In the genomic region with DNA sequence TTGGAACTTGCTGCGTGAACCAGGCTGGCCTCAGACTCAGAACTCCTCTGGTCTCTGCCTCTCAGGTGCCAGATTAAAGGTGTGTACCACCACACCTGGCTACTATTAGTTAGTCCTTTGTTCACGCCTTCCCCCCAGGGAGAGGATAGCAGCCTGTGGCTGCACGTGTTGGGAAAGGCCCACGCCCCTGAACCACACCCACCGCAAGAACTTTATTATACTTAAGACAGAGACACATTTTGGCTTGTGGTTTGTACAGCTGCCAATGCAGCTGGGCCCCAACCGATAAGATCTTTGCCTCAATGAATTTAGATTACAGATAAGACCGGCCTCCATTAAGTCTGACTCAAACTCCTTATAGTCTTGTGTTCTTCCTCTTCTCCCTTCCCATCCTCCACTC, we compare ENCODE assay signal across 14 mouse cellular contexts. TPM values are rescaled to one million over a fixed set of nuclear protein-coding genes. Genes with fewer than 3 reads are reported as not detected.
DNase-seq lines count a peak whose midpoint lies in the region; ATAC-seq and TF ChIP-seq lines count a peak whose summit lies in the region.
"Had no signal": no experiment of that assay in that cellular context is flagged by ENCODE, and none has a peak within 500 bp of the region (broad histone marks: within the 10 kb centered on the region; RNA-seq: fewer than 3 reads in every experiment).

No protein-coding gene starts in this region.

- no peak overlapping the region for H3K4me2 ChIP-seq in embryonic facial prominence, embryonic 14.5 days (ENCODE audit: low read depth, low read length)
- H3K4me2 ChIP-seq in myocyte (ENCODE audit: low read depth): no peak overlapping the region
- H3K4me2 ChIP-seq in lung, postnatal 0 days (replicated peaks; ENCODE audit: low read depth, low read length): no peak overlapping the region
- H3K4me2 ChIP-seq in midbrain, embryonic 14.5 days (ENCODE audit: low read length): no peak overlapping the region
- H3K4me2 ChIP-seq: lung, embryonic 15.5 days had no signal

- DNase-seq in spleen, postnatal 36 days (ENCODE audit: low spot score in 2 of 2): peak; percentile 13 to 37
- DNase-seq in spleen, postnatal 10 days (ENCODE audit: low spot score in 2 of 2): no peak
- DNase-seq in embryonic facial prominence, embryonic 14.5 days (ENCODE audit: low spot score): peak; percentile 77
- peak; percentile 51 to 58 for DNase-seq in thymus, postnatal 36 days
- no peak for DNase-seq in gastrocnemius, adult 8-10 months (ENCODE audit: low spot score in 2 of 2)
- DNase-seq in lung, postnatal 0 days (ENCODE audit: low spot score): no peak
- DNase-seq in midbrain, embryonic 14.5 days: no peak
- DNase-seq: cerebellum, postnatal 14 days; gastrocnemius, postnatal 14 days; heart, postnatal 14 days; kidney, adult 18-20 months had no signal

- H3K27ac ChIP-seq in embryonic facial prominence, embryonic 14.5 days (replicated peaks; ENCODE audit: low read depth, low read length): no peak overlapping the region
- no peak overlapping the region for H3K27ac ChIP-seq in lung, postnatal 0 days (ENCODE audit: low read length)
- H3K27ac ChIP-seq in midbrain, embryonic 14.5 days (replicated peaks; ENCODE audit: low read depth, low read length): no peak overlapping the region
- H3K27ac ChIP-seq: lung, embryonic 15.5 days had no signal

- no peaks in the 10 kb centered on the region for H3K27me3 ChIP-seq in embryonic facial prominence, embryonic 14.5 days (replicated peaks; ENCODE audit: control insufficient read depth, insufficient read depth, low read length)
- H3K27me3 ChIP-seq in myocyte (ENCODE audit: control insufficient read depth, insufficient read depth, insufficient read length): no peaks in the 10 kb centered on the region
- no peaks in the 10 kb centered on the region for H3K27me3 ChIP-seq in lung, postnatal 0 days (replicated peaks; ENCODE audit: insufficient read depth, low read length)
- H3K27me3 ChIP-seq in midbrain, embryonic 14.5 days (ENCODE audit: control insufficient read depth, insufficient read depth, low read length): no peaks in the 10 kb centered on the region
- H3K27me3 ChIP-seq: lung, embryonic 15.5 days had no signal

- H3K9me3 ChIP-seq in embryonic facial prominence, embryonic 14.5 days (ENCODE audit: control insufficient read depth, low read length): peaks cover 5% of the 10 kb centered on the region; the same call in 1 of the 2 replicates
- H3K9me3 ChIP-seq in lung, postnatal 0 days (ENCODE audit: low read length): no peaks in the 10 kb centered on the region
- H3K9me3 ChIP-seq in midbrain, embryonic 14.5 days (ENCODE audit: control insufficient read depth, low read length): no peaks in the 10 kb centered on the region
- H3K9me3 ChIP-seq: lung, embryonic 15.5 days had no signal

- H3ac ChIP-seq in myocyte (ENCODE audit: control insufficient read depth, insufficient read length): no peak overlapping the region

- ATAC-seq in embryonic facial prominence, embryonic 14.5 days (ENCODE audit: low read depth): peak; percentile 67; the same call in 1 of the 2 replicates
- no peak for ATAC-seq in lung, postnatal 0 days
- ATAC-seq in midbrain, embryonic 14.5 days (ENCODE audit: low FRiP score, low TSS enrichment): no peak
- ATAC-seq: midbrain, embryonic 16.5 days had no signal

- WGBS in embryonic facial prominence, embryonic 14.5 days: 54% methylated on average over 7 of the region's 7 CpGs
- WGBS in lung, postnatal 0 days: 54% methylated on average over 7 of the region's 7 CpGs
- 86% methylated on average over 7 of the region's 7 CpGs for WGBS in midbrain, embryonic 14.5 days

- H3K9ac ChIP-seq in embryonic facial prominence, embryonic 14.5 days (ENCODE audit: low read depth, low read length): no peak overlapping the region
- no peak overlapping the region for H3K9ac ChIP-seq in lung, postnatal 0 days (replicated peaks; ENCODE audit: low read depth)
- H3K9ac ChIP-seq in midbrain, embryonic 14.5 days (replicated peaks; ENCODE audit: low read length): no peak overlapping the region
- H3K9ac ChIP-seq: lung, embryonic 15.5 days had no signal

- TF ChIP-seq POLR2A in myocyte (IDR thresholded peaks at IDR 0.05; ENCODE audit: insufficient read length, low read depth): no peak

- no peaks in the 10 kb centered on the region for H3K79me2 ChIP-seq in myocyte (ENCODE audit: control insufficient read depth, insufficient read depth)

- TF ChIP-seq EP300 in lung, postnatal 0 days (IDR thresholded peaks at IDR 0.05): no peak

- no peak overlapping the region for H3K4me3 ChIP-seq in embryonic facial prominence, embryonic 14.5 days (ENCODE audit: low read depth, low read length)
- H3K4me3 ChIP-seq in myocyte: no peak overlapping the region
- no peak overlapping the region for H3K4me3 ChIP-seq in lung, postnatal 0 days (ENCODE audit: low read depth, low read length)
- no peak overlapping the region for H3K4me3 ChIP-seq in midbrain, embryonic 14.5 days (replicated peaks; ENCODE audit: low read depth, low read length)
- H3K4me3 ChIP-seq: lung, embryonic 15.5 days had no signal

- H3K4me1 ChIP-seq in embryonic facial prominence, embryonic 14.5 days (ENCODE audit: control insufficient read depth, insufficient read depth, low read length): peaks cover 2% of the 10 kb centered on the region; the same call in 1 of the 2 replicates
- H3K4me1 ChIP-seq in lung, postnatal 0 days (ENCODE audit: insufficient read depth, low read depth, low read length): no peaks in the 10 kb centered on the region
- H3K4me1 ChIP-seq in midbrain, embryonic 14.5 days (ENCODE audit: control insufficient read depth, insufficient read depth, low read length): no peaks in the 10 kb centered on the region

- no peak for TF ChIP-seq CTCF in lung, postnatal 0 days (IDR thresholded peaks at IDR 0.05)

- H3K36me3 ChIP-seq in embryonic facial prominence, embryonic 14.5 days (ENCODE audit: control insufficient read depth, insufficient read depth, low read length): no peaks in the 10 kb centered on the region
- H3K36me3 ChIP-seq in myocyte (ENCODE audit: control insufficient read depth, insufficient read depth): no peaks in the 10 kb centered on the region
- H3K36me3 ChIP-seq in lung, postnatal 0 days (ENCODE audit: insufficient read depth, low read length): no peaks in the 10 kb centered on the region
- no peaks in the 10 kb centered on the region for H3K36me3 ChIP-seq in midbrain, embryonic 14.5 days (ENCODE audit: control insufficient read depth, insufficient read depth, low read length)
- H3K36me3 ChIP-seq: lung, embryonic 15.5 days had no signal

TF ChIP-seq in myocyte, 11 proteins besides CTCF, POLR2A, EP300 and RAD21:
- TF ChIP-seq POLR2AphosphoS2 (IDR thresholded peaks at IDR 0.05; ENCODE audit: insufficient read length, low read depth) (no peak), TCF12 (IDR thresholded peaks at IDR 0.05; ENCODE audit: insufficient read depth, poor library complexity, severe bottlenecking) (peak; percentile 21), MYOG (IDR thresholded peaks at IDR 0.05; ENCODE audit: control insufficient read depth in 1 of 3, insufficient read depth in 1 of 3, insufficient read length in 2 of 3, low read depth in 2 of 3) (peak in 1 of 3 experiments; percentile 41), USF1 (IDR thresholded peaks at IDR 0.05; ENCODE audit: low read depth) (no peak)
TF ChIP-seq in myocyte: peak in this region for 2.

RNA-seq across cellular contexts. Expression of gene Mdga1, which starts 10.0 kb away (rescaled TPM):
- polyA plus RNA-seq in embryonic facial prominence, embryonic 14.5 days (2014; fragmentation: Nextera tagmentation; extraction: Ambion mirVana): 4.4 and 5.3 TPM in 2 replicates
- polyA plus RNA-seq in myocyte (2012; fragmentation: generic; extraction: Trizol): 2.5 TPM
- total RNA-seq in gastrocnemius, adult 8-10 months (2022): 10 to 100 TPM; 12.1 to 28.3 (median 24.5) TPM
- 2.3 and 3.2 TPM in 2 replicates for polyA plus RNA-seq in lung, postnatal 0 days (2015; fragmentation: Nextera tagmentation; extraction: Ambion mirVana)
- 20.0 and 20.5 TPM in 2 replicates for polyA plus RNA-seq in midbrain, embryonic 14.5 days (2014; fragmentation: Nextera tagmentation; extraction: Ambion mirVana)

RNA-seq across cellular contexts. Expression of gene Zfand3, which starts 24.7 kb away (rescaled TPM):
- polyA plus RNA-seq in embryonic facial prominence, embryonic 14.5 days (2014; fragmentation: Nextera tagmentation; extraction: Ambion mirVana): 41.0 and 43.3 TPM in 2 replicates
- 138 TPM for polyA plus RNA-seq in myocyte (2012; fragmentation: generic; extraction: Trizol)
- 100 to 1,000 TPM; 209 to 234 (median 219) TPM for total RNA-seq in gastrocnemius, adult 8-10 months (2022)
- polyA plus RNA-seq in lung, postnatal 0 days (2015; fragmentation: Nextera tagmentation; extraction: Ambion mirVana): 52.1 and 54.6 TPM in 2 replicates
- polyA plus RNA-seq in midbrain, embryonic 14.5 days (2014; fragmentation: Nextera tagmentation; extraction: Ambion mirVana): 49.9 and 66.9 TPM in 2 replicates

Comparison
In these comparisons a context has a peak if more than half of its experiments do, and no peak if none do; other contexts are left out.
1. DNase-seq: peak in spleen, postnatal 36 days (2 of 2), embryonic facial prominence, embryonic 14.5 days (single experiment) and thymus, postnatal 36 days (2 of 2); none in spleen, postnatal 10 days (0 of 2), gastrocnemius, adult 8-10 months (0 of 2), lung, postnatal 0 days (single experiment) and midbrain, embryonic 14.5 days (single experiment).